Mouse (Mus musculus) liver, postnatal 0 days (tissue): ENCODE data around the gene Matn1.

Experiments
- CTCF ChIP-seq: sonication (generic); IDR thresholded peaks from 2 replicates; pipeline ENCODE4 v1.5.1; 2016; ENCODE audit warnings: antibody characterized with exemption, low read depth
- EP300 ChIP-seq: IDR thresholded peaks from 2 replicates; pipeline ENCODE4 v1.6.1; 2016; ENCODE audit warnings: antibody characterized with exemption, low read depth, mild to moderate bottlenecking

DNA sequence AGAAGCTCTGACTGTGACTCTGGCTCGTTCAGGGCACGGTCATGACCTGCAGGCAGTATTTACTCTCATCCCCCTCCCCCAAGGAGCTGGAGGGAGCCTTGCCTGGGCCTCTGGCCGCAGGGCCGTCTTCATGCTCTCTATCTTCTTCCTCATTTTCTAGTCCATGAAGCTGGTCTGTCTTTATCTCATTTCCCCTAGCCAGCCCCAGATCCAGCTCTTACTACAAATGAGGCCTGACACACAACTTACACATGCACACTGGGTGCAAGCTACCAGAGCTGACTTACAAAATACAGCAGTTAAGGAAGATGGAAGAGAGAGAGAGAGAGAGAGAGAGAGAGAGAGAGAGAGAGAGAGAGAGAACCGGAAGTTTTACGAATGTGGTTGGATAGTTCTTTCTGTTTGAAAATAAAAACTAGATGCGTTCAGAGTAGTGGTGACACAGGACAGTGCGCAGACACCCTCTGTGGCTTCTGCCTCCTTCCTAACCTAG is 41.9 kb upstream of the Matn1 start:
- TF ChIP-seq CTCF = no peak
- no peak for TF ChIP-seq EP300
